Mouse (Mus musculus): ENCODE measurements at regions not wholly inside any gene's neighbourhood (a gene's known extent, or its start where the extent isn't known, plus 50 kb on each side); places are given as distances from the start of the nearest gene placed in this dataset.
"Not testable (repeated sequence)": the region's sequence is repeated elsewhere in the genome, so short reads cannot be mapped to it uniquely, and the experiment has no call there.

DNA sequence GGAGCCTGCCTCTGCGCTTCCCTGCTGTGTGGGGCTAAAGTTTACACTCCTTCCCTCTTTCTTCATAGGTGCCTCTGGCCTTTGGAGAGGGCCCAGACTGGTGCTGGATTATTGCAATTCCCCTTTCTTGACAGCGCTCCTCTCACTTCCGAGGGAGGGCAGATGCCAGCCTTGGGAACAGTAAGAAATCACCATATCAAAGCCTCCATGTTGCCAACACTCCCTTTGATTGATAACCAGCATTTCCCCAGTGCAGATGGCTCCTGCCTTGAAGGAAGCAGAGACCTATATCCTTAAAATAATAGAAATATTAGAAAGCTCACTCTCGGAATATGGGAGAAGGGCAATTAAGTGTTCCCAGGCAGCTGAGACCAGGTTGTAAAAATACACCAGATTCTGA is 63.1 kb upstream of the Cep295 start:
- no peak overlapping the region for H3K27ac ChIP-seq (replicated peaks; ENCODE audit: low read depth, low read length)
- no peak overlapping the region for H3K4me2 ChIP-seq (ENCODE audit: low read length)
- H3K9ac ChIP-seq (replicated peaks; ENCODE audit: low read length): no peak overlapping the region
- H3K27me3 ChIP-seq (ENCODE audit: control insufficient read depth, insufficient read depth, low read length): no peaks in the 10 kb centered on the region
- ATAC-seq (ENCODE audit: low FRiP score, low TSS enrichment) (peak; percentile 18; the same call in 1 of the 2 replicates), DNase-seq (no peak)
- no peaks in the 10 kb centered on the region for H3K9me3 ChIP-seq (ENCODE audit: control insufficient read depth, low read length)
- 55% methylated on average over 4 of the region's 4 CpGs for WGBS
- 0 out of 2 replicates have a peak, but pooled peaks cover 4% of the 10 kb centered on the region for H3K4me1 ChIP-seq (ENCODE audit: control insufficient read depth, insufficient read depth, low read length)
- H3K4me3 ChIP-seq (replicated peaks; ENCODE audit: low read depth, low read length): no peak overlapping the region
- no peaks in the 10 kb centered on the region for H3K36me3 ChIP-seq (ENCODE audit: control insufficient read depth, insufficient read depth, low read length)

DNA sequence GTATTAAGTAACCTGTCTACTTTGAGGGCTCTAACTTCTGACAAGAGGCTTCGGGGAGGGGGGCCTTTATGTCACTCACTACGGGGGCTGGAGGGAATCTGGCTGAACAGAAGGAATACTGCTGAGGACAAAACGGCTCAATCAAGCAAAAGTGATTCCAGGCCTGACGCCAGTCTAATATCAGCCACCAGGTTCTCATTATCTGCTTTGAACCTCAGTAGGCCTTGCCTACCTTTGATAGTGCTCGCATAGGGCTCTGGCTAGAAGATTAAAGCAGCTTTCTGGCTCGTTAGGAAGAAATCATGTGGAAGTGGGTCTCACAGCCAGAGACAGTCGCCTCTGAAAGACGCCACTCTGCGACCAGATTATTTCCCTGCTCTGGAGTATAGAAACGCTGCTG is 64.3 kb upstream of the Cep295 start:
- DNase-seq (peak; percentile 55), ATAC-seq (ENCODE audit: low FRiP score, low TSS enrichment) (no peak)
- Histone ChIP-seq H3K4me2 (ENCODE audit: low read length) (no peak overlapping the region), H3K36me3 (ENCODE audit: control insufficient read depth, insufficient read depth, low read length) (no peaks in the 10 kb centered on the region), H3K9ac (replicated peaks; ENCODE audit: low read length) (no peak overlapping the region), H3K27me3 (ENCODE audit: control insufficient read depth, insufficient read depth, low read length) (no peaks in the 10 kb centered on the region), H3K27ac (replicated peaks; ENCODE audit: low read depth, low read length) (peak overlapping the region; percentile 42; the same call in 1 of the 2 replicates), H3K9me3 (ENCODE audit: control insufficient read depth, low read length) (no peaks in the 10 kb centered on the region), H3K4me3 (replicated peaks; ENCODE audit: low read depth, low read length) (no peak overlapping the region), H3K4me1 (ENCODE audit: control insufficient read depth, insufficient read depth, low read length) (0 out of 2 replicates have a peak, but pooled peaks cover 4% of the 10 kb centered on the region)
- 23% methylated on average over 10 of the region's 10 CpGs for WGBS

DNA sequence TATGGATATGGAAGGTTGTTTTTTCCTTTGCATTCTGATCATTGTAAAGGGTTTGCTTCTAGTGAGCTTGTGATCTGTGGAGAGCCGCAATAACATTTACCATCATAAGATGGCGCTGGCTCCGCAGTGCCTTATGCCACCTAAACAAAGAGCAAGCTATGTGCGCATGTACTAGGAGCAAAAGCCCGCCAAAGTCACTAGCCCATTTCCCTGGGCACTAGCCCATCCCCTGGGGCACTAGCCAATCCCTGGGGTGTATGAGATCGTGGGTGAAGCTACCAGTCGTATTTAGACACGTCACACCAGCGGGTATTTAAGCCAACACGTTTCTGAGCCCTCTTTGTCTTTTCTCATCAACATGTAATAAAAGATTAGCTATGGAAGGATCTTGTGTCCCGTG is 59.0 kb upstream of the Smco4 start:
- not testable (repeated sequence) for H3K4me3 ChIP-seq (replicated peaks; ENCODE audit: low read depth, low read length); H3K4me2 ChIP-seq (ENCODE audit: low read length); H3K36me3 ChIP-seq (ENCODE audit: control insufficient read depth, insufficient read depth, low read length); ATAC-seq (ENCODE audit: low FRiP score, low TSS enrichment); H3K9ac ChIP-seq (replicated peaks; ENCODE audit: low read length); H3K4me1 ChIP-seq (ENCODE audit: control insufficient read depth, insufficient read depth, low read length); DNase-seq; H3K27me3 ChIP-seq (ENCODE audit: control insufficient read depth, insufficient read depth, low read length); H3K9me3 ChIP-seq (ENCODE audit: control insufficient read depth, low read length); H3K27ac ChIP-seq (replicated peaks; ENCODE audit: low read depth, low read length)
- WGBS: 60% methylated on average over 11 of the region's 11 CpGs

DNA sequence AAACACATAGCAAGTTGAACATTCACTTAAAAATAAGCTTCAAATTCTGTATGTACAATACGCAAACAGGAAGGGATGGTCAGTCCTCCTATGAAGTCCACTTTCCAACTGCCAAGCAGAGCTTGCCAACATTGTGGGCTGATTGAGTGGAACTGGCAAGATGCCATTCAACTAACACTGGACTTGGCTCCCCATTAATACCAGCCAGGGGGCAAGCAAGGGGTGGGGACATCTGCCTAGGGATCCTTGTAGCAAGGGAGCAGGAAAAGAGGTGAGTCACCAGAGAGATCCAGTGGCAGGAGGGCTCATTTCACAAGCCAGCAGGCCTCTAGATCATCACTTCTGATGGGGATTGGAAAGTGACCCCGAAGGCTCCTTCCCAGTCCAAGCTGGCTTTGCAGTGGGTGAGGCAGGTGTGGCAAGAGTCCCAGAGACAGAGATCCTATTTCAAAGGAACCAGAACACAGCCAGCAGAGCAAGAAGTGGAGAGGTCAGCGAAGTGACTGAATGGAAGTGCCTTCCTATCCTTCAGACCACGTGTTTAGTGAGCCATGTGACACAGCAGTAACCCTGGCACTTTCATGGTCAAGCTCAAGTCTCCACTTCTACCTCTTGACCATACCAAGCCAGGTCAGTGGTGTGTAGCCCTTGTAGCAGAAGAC is 53.8 kb upstream of the Smco4 start:
- Histone ChIP-seq H3K4me2 (ENCODE audit: low read length) (no peak overlapping the region), H3K27me3 (ENCODE audit: control insufficient read depth, insufficient read depth, low read length) (no peaks in the 10 kb centered on the region), H3K9me3 (ENCODE audit: control insufficient read depth, low read length) (no peaks in the 10 kb centered on the region), H3K36me3 (ENCODE audit: control insufficient read depth, insufficient read depth, low read length) (no peaks in the 10 kb centered on the region), H3K9ac (replicated peaks; ENCODE audit: low read length) (no peak overlapping the region), H3K4me1 (ENCODE audit: control insufficient read depth, insufficient read depth, low read length) (no peaks in the 10 kb centered on the region), H3K27ac (replicated peaks; ENCODE audit: low read depth, low read length) (no peak overlapping the region), H3K4me3 (replicated peaks; ENCODE audit: low read depth, low read length) (no peak overlapping the region)
- ATAC-seq (ENCODE audit: low FRiP score, low TSS enrichment) (no peak), DNase-seq (no peak)
- WGBS: 74% methylated on average over 4 of the region's 4 CpGs

DNA sequence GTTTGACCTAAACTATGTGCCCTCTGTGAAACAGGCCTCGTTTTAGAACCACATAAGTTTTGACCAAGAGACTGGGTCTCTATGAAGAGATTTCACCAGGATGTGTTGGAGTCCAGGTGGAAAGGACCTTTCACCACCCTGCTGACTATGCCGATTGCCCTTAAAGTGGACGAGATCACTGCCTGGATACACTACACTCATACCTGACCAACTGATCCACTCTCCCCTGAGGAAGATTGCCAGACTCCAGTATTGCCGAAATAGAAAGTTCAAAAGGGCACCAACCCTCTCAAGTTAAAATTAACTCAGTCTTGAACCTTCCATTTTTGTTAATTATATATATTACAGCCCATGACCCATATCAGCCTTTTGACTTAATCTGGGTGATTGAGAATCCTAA is 51.1 kb upstream of the Smco4 start:
- Histone ChIP-seq H3K9me3 (ENCODE audit: control insufficient read depth, low read length) (no peaks in the 10 kb centered on the region), H3K4me2 (ENCODE audit: low read length) (no peak overlapping the region), H3K4me1 (ENCODE audit: control insufficient read depth, insufficient read depth, low read length) (no peaks in the 10 kb centered on the region), H3K9ac (replicated peaks; ENCODE audit: low read length) (no peak overlapping the region), H3K36me3 (ENCODE audit: control insufficient read depth, insufficient read depth, low read length) (no peaks in the 10 kb centered on the region), H3K27ac (replicated peaks; ENCODE audit: low read depth, low read length) (no peak overlapping the region), H3K4me3 (replicated peaks; ENCODE audit: low read depth, low read length) (no peak overlapping the region), H3K27me3 (ENCODE audit: control insufficient read depth, insufficient read depth, low read length) (no peaks in the 10 kb centered on the region)
- no peak for ATAC-seq (ENCODE audit: low FRiP score, low TSS enrichment)
- no peak for DNase-seq
- whole genome bisulfite sequencing: 89% methylated on average over 4 of the region's 4 CpGs
